Mouse (Mus musculus): ENCODE data around the gene Ovol1.

Ovol1 gene

DNA sequence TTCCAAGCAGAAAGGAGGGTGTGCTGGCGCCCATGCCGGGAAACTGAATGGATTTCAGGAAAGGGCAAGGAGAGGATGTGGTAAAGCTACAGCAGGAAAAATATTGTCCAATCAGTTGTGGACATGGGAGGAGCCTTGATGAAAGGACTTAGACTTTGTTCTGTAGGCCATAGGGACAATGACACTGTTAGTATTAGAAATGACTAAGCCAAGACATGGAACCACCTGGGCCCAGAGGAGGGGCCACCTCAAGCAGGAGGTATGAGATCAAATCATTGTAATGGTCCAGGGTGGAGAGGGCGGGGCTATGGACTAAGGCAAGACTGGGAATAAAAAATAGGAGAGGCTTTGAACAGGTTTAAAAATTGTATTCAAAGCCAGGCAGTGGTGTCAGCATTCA lies 41.7 kb downstream of the Ovol1 start:
- DNase-seq (ENCODE audit: low spot score), result no peak

DNA sequence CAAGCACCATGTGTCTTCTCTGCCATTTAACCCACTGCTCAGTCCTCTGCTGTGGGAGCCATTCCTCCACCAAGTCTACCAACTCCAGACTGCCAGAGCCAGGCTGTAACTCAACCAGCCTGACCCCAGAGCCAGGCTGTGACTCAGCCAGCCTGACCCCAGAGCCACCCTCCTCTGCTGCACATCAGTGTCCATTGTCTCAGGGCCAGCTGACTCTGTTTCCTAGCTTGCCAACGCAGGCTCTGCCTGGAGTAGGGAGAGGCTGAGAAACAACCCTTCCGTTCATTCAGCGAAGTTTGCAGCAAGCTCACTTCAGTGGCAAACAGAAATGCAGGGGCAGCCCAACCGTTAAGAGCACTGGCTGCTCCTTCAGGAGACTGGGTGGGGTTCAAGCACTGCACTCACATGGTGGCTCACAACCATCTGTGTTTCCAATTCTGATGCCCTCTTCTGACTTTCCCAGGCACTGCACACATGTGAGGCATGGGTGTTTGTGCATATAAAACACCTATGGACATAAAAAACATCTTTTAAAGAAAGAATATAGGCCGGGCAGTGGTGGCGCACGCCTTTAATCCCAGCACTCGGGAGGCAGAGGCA lies 43.4 kb downstream of the Ovol1 start:
- no peak for DNase-seq (ENCODE audit: low spot score)

DNA sequence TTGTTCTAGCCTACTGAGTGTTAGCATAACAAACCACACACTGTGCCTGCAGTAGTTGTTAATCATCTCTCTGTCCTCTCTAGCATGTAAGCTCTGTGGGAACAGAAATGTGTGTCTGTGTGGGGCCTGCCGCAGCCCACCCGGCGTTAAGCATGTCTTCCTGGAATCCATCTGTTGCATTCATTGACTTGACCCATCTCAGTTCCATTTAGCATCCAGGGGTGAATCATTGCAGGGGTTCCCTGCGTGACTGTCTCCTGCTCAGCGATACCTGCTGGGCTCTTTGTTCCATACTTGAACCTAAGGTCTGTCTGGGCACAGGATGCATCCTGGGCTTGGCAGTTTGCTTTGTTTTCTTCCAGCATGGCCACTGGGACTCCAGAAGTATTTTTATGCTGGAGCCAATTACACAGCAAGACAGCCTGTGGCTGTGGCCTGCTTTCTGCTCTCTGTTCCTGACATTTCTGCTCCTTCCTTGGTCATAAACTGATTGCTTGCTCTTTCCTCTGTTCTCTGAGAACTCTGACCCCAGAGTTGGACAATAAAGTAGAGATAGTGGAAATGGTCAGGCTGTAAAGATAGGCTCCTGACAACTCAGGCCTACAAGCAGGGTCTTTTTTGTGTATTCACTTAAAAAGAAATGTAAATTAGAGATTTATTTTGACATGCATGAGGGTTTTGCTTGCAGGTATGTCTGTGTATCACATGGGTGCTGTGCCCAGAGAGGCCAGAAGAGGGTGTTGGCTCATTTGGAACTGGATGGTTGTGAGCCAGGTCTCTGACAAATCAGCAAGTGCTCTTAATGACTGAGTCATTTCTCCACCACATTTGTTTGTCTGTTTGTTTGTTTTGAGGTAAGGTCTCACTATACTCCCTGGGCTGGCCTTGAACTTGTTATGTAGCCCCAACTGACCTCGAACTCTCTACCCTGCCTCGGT lies 44.3 kb downstream of the Ovol1 start:
- DNase-seq (ENCODE audit: low spot score), result no peak

DNA sequence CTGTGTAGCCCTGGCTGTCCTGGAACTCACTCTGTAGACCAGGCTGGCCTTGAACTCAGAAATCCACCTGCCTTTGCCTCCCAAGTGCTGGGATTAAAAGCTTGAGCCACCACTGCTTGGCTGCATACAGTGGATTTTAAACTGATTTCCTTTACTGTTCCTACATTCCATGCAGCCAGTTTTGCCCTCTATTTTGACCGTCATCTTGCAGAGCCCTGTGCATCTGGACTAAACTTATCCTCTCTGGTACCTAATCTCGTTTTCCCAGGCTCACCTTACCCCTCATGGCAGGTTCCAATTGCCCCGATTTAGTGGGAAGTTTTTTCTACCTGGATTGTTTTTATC lies 47.5 kb downstream of the Ovol1 start:
- no peak for DNase-seq (ENCODE audit: low spot score)

DNA sequence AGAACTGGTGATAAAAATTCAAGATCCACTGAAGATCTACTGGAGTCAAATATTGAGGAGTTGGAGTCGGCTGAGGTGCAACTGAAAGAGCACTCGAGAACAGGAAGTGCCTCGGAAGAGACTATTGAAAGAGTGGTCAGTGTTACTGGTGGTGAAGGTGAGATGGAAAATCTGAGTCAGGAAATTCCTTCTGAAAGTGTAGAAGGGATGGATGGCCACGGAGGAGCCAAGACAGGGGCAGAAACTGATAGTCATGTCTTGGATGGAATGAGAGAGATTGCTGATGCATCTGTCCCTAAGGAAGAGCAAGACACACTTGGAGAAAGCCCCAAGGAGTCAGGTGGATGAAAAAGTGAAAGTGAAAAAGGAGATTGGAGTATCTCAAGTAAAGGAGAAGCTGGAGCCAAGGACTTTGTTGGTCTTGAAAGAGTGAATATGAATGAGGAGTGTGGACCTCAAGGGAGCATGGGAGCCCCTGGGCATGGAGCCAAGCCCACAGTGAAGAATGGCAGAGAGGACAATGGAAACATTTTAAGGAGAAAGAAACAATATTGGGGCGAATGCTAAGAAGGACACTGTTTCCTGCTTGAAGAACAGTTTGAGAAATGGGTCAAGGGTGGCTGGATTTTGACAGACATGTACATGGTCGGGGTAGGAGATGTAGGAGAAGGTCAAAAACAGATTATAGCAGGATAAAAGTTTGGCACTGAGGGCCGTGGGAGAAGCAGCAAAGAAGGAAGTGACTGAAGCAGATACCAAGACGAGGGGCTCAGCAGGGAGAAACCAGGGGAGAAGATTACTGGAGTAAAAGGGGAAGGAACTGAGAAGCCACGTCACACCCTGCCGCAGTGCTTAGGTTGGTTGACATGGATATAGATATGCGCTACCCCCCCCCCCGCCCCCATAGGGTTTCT lies 48.1 kb downstream of the Ovol1 start:
- no peak for DNase-seq (ENCODE audit: low spot score)

DNA sequence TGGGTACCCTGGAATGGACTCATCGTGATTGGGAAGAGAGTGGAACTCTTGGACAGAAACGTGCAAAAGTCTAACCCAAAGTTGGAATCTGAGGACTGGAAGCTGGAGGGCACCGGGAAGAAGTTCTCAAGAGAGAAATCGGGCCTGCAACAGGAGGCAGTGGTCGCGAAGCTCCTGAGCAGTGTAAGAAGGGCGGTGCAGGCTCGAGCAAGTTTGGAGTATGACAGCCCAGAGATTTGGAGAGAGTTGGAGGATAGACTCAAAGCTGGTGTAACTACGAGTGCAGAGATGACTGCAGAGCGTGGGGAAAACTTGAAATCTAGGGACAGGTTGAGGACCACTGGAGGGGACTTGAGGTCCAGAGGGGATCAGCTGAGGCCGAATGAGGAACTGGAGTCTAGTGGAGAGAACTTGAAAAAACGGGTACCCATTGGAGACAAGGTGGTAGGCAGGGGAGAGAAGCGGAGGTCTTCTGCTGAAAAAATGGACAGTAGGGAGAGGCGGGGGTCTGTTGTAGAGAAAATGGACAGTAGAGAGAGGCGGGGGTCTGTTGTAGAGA lies 49.3 kb downstream of the Ovol1 start:
- no peak for DNase-seq (ENCODE audit: low spot score)

DNA sequence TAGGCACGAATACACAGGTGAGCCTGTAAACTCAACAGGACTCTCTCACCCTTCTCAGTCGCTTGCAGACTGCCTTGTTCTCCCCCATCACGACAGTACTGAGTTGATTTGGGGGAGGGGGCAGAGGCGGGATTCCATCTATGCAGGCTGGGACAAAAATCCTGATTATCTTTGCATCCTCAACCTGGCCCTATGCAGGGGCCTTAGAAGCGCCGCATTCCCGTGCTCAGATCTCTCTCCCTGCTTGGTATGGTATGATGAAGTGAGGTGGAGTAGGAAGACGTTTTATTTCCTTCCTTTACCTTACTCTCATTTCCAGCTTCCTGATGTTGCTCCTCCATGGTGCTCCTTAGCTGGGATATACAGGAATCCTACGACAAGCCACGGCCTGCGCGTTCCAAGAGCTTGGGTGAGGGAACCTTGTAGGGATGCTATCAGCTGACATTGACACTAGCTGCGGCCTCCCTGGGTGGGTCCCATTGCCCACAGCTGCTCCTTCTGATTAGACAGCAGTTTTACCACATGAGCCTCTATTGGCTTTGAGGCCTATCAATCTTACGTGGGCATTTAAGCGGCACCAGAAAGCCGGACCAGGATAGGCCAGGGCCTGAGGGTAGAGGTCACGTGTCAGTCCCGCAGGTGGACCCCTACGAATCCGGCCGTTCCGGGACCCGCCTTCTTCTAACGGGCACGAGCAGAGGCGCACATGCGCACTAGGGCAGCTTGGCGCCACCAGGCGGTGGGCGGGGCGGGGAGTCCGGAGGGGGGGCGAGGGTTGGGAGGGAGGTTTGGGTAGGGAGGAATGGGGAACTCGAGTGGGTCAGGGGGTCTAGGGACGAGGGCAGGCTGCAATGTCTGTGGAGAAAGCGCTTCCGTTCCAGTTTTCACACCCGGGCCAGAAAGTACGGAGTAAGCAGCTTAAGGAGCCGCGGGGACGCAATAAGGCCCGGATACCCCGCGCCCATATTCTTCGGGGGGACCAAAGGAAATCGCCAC lies 50.1 kb downstream of the Ovol1 start, which contains the start of gene Snx32:
Gene Snx32, minus strand, starts transcription at position 508 of the 996 bp plus-strand sequence.
- DNase-seq (ENCODE audit: low spot score), result peak; percentile 99

DNA sequence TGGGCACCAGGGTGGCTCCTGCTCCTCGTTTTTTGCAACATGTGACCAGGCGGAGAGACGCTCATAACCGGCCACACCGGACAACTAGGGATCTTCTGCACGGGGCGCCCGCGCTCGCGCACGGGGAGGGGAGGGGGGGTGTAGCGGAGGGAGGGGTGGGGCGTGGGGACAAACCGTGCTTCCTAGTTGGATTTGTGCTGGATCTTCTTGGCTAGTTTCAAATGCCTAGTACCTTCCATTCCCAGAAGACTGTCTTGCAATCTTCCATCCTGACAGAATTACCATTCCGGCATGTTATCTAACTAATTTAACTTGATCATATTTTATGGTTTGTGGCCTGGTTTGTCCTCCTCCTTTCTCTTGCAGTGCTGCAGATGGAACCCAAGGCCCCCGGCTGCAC lies 56.8 kb downstream of the Ovol1 start, which contains the start of gene 1700020D05Rik:
Gene 1700020D05Rik, minus strand, starts transcription at position 101 of the 400 bp plus-strand sequence.
- DNase-seq (ENCODE audit: low spot score), result no peak

DNA sequence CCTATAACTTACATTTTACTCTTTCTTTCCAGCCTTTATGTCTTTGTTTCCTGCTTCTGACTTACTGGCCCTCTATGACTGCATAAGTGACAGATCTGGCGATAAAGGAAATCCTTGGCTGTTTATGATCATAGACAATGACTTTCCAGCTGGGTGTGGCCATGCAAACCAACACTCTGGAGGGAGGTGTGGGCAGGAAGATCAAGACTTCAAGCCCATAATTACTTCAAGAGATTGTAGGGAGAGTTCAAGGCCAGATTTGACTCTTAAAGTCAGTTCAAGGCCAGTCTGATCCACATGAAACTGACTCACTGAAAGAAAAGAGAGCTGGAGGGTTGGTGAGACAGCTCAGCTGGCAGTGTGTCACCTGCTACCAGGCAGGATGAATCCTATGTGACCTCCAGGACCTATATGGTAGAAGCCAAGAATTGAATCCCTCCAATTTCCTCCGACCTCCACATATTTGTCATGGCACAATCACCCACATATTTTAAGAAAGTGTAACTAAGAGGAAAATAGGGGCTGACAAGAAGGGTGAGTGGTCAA lies 60.0 kb downstream of the Ovol1 start:
- no peak for DNase-seq (ENCODE audit: low spot score)

Measured in lung, postnatal 25 days (tissue).